Mouse (Mus musculus) cortical plate, adult 2 months (tissue): ENCODE measurements at regions not wholly inside any gene's neighbourhood (a gene's known extent, or its start where the extent isn't known, plus 50 kb on each side); places are given as distances from the start of the nearest gene placed in this dataset.
"Not testable (repeated sequence)": the region's sequence is repeated elsewhere in the genome, so short reads cannot be mapped to it uniquely, and the experiment has no call there.

ENCODE experiments used
- H3K27ac ChIP-seq: fragments of 200-500 bp; 2 replicates; pipeline ENCODE4 v1.5.1; 2012; ENCODE audit warnings: low read length, control low read depth, inconsistent platforms; ENCODE audit not compliant: insufficient read depth
- H3K4me1 ChIP-seq: fragments of 200-500 bp; 2 replicates; pipeline ENCODE4 v1.6.1; 2011; ENCODE audit warnings: low read length; ENCODE audit not compliant: control insufficient read depth, insufficient read depth
- H3K4me3 ChIP-seq: fragments of 200-500 bp; 2 replicates; pipeline ENCODE4 v1.5.1; 2011; ENCODE audit warnings: mild to moderate bottlenecking, low read length, control low read depth; ENCODE audit not compliant: insufficient read depth
- CTCF ChIP-seq: fragments of 200-500 bp; IDR thresholded peaks from 2 replicates; pipeline ENCODE4 v1.5.1; 2011; ENCODE audit warnings: mild to moderate bottlenecking, control low read depth, low read length; ENCODE audit not compliant: insufficient read depth; ENCODE audit errors: extremely low read depth
- POLR2A ChIP-seq: fragments of 200-500 bp; IDR thresholded peaks from 2 replicates; pipeline ENCODE4 v1.6.1; 2011; ENCODE audit warnings: mild to moderate bottlenecking, low read length, control low read depth; ENCODE audit not compliant: insufficient read depth; ENCODE audit errors: extremely low read depth

- H3K4me3 ChIP-seq = no peak overlapping the region
- H3K27ac ChIP-seq = peak overlapping the region; percentile 91
- peaks cover 22% of the 10 kb centered on the region for H3K4me1 ChIP-seq
- TF ChIP-seq CTCF (no peak), POLR2A (no peak)
Observed at GRCm38 (mm10) chr12:82080196-82080880, 88.8 kb upstream of the Sipa1l1 start.

GRCm38 (mm10) chr12:82082596-82082995, 86.5 kb upstream of the Sipa1l1 start:
- not testable (repeated sequence) for H3K4me3 ChIP-seq, H3K27ac ChIP-seq
- peaks cover 15% of the 10 kb centered on the region for H3K4me1 ChIP-seq

- TF ChIP-seq CTCF (no peak), POLR2A (no peak)
- H3K4me1 ChIP-seq = peaks cover 2% of the 10 kb centered on the region; the same call in 1 of the 2 replicates
- H3K27ac ChIP-seq = no peak overlapping the region
- H3K4me3 ChIP-seq = no peak overlapping the region
Observed at GRCm38 (mm10) chr12:82085771-82086400, 83.2 kb upstream of the Sipa1l1 start.

GRCm38 (mm10) chr12:82086441-82086840, 82.7 kb upstream of the Sipa1l1 start:
- TF ChIP-seq POLR2A (no peak), CTCF (no peak)

GRCm38 (mm10) chr12:82089288-82089687, 79.8 kb upstream of the Sipa1l1 start:
- Histone ChIP-seq H3K27ac (no peak overlapping the region), H3K4me3 (no peak overlapping the region), H3K4me1 (no peaks in the 10 kb centered on the region)
- TF ChIP-seq POLR2A (no peak), CTCF (no peak)

More at GRCm38 (mm10) chr12:82086441-82086840, 82.7 kb upstream of the Sipa1l1 start:
- H3K27ac ChIP-seq = no peak overlapping the region
- H3K4me1 ChIP-seq = no peaks in the 10 kb centered on the region
- H3K4me3 ChIP-seq = no peak overlapping the region

GRCm38 (mm10) chr12:82093317-82093716, 75.8 kb upstream of the Sipa1l1 start:
- Histone ChIP-seq H3K4me1 (peaks cover 7% of the 10 kb centered on the region), H3K4me3 (no peak overlapping the region), H3K27ac (no peak overlapping the region)
- TF ChIP-seq CTCF (no peak), POLR2A (no peak)

- no peak overlapping the region for H3K27ac ChIP-seq
- no peak overlapping the region for H3K4me3 ChIP-seq
- TF ChIP-seq CTCF (no peak), POLR2A (no peak)
- H3K4me1 ChIP-seq = peaks cover 7% of the 10 kb centered on the region
Observed at GRCm38 (mm10) chr12:82095396-82095795, 73.7 kb upstream of the Sipa1l1 start.

- TF ChIP-seq POLR2A = no peak
- TF ChIP-seq CTCF = no peak
- Histone ChIP-seq H3K27ac (no peak overlapping the region), H3K4me3 (no peak overlapping the region), H3K4me1 (peaks cover 10% of the 10 kb centered on the region)
Observed at GRCm38 (mm10) chr12:82097126-82097525, 72.0 kb upstream of the Sipa1l1 start.

GRCm38 (mm10) chr12:82097620-82098019, 71.5 kb upstream of the Sipa1l1 start:
- no peak for TF ChIP-seq CTCF
- TF ChIP-seq POLR2A = no peak
- peaks cover 10% of the 10 kb centered on the region for H3K4me1 ChIP-seq
- H3K4me3 ChIP-seq = no peak overlapping the region
- H3K27ac ChIP-seq = no peak overlapping the region

GRCm38 (mm10) chr12:82104211-82104610, 64.9 kb upstream of the Sipa1l1 start:
- peaks cover 11% of the 10 kb centered on the region for H3K4me1 ChIP-seq
- H3K4me3 ChIP-seq = no peak overlapping the region
- peak overlapping the region; percentile 85 for H3K27ac ChIP-seq
- TF ChIP-seq POLR2A (no peak; the same call in 1 of the 2 replicates), CTCF (no peak)
